Mouse (Mus musculus) lung, postnatal 0 days (tissue): ENCODE measurements at regions not wholly inside any gene's neighbourhood (a gene's known extent, or its start where the extent isn't known, plus 50 kb on each side); places are given as distances from the start of the nearest gene placed in this dataset.

Experiments
- CTCF ChIP-seq: IDR thresholded peaks from 2 replicates; pipeline ENCODE4 v1.5.1; 2016; ENCODE audit warnings: antibody characterized with exemption, mild to moderate bottlenecking
- EP300 ChIP-seq: IDR thresholded peaks from 2 replicates; pipeline ENCODE4 v1.6.1; 2016; ENCODE audit warnings: antibody characterized with exemption, mild to moderate bottlenecking, control low read depth

DNA sequence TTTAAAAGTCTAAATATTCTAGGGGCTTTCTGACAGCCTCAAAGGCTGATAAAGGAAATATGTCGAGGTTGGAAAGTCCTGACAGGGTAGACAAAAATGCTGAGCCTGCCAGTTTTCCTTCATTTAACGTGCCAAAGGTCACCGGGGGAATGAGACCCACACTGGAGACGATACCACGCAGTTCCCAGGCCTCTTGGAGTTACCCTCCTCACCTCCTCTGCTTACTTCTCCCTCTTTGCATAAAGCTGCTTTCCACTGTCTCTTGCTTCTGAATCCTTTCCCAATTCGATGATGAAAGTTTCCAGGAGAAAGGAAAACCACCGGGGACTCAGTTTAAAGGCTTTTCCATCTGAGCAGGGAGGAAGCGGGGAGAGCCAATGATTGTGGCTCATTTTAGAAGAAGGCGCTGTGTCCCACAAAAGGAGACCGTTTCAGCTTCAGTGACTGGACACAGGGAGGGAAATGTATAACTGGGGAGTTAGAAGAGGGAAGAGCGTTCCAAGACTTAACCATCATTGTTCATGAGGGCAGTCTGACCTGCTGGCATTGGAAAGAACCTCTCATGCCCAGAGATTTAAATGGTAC is 243.2 kb upstream of the Fn1 start:
- no peak for TF ChIP-seq CTCF
- no peak for TF ChIP-seq EP300
